Mouse (Mus musculus) MEL (cell line): ENCODE measurements around the gene Gucy1b1. TPM values are rescaled to one million over a fixed set of nuclear protein-coding genes. Genes with fewer than 3 reads are reported as not detected.

Source experiments
- DNase-seq: peaks from one replicate; pipeline ENCODE4 v3.0.0; 2011; ENCODE audit warnings: low read depth, low spot score
- H3K27ac ChIP-seq: 2 replicates; pipeline ENCODE4 v1.5.1; 2012; ENCODE audit warnings: low read depth, mild to moderate bottlenecking, control low read depth, low read length, moderate library complexity; ENCODE audit not compliant: control insufficient read depth
- H3K27me3 ChIP-seq, 2 experiments: fragments of 150-350 bp in 1 of 2; sonication (generic) in 1 of 2; 2 replicates each; pipeline ENCODE4 v1.6.1; 2012; ENCODE audit warnings: low read length in 2 of 2, mild to moderate bottlenecking in 2 of 2, improper control_type of control experiment in 1 of 2, moderate library complexity in 1 of 2; ENCODE audit not compliant: insufficient read depth in 2 of 2, control insufficient read depth in 1 of 2
- H3K36me3 ChIP-seq, 2 experiments: 2 replicates each; pipeline ENCODE4 v1.6.1; 2012 to 2014; ENCODE audit warnings: low read length in 2 of 2, improper control_type of control experiment in 1 of 2, inconsistent platforms in 1 of 2, mild to moderate bottlenecking in 1 of 2; ENCODE audit not compliant: insufficient read depth in 2 of 2, control insufficient read depth in 1 of 2
- H3K4me1 ChIP-seq, 2 experiments: fragments of 150-350 bp in 1 of 2; sonication (generic) in 1 of 2; 2 replicates each; pipeline ENCODE4 v1.6.1; 2012; ENCODE audit warnings: low read length in 2 of 2, improper control_type of control experiment in 1 of 2, mild to moderate bottlenecking in 1 of 2; ENCODE audit not compliant: insufficient read depth in 2 of 2, control insufficient read depth in 1 of 2
- H3K4me3 ChIP-seq, 2 experiments: fragments of 150-350 bp in 1 of 2; sonication (generic) in 1 of 2; 2 replicates each; pipeline ENCODE4 v1.5.1; 2012; ENCODE audit warnings: low read depth in 2 of 2, low read length in 2 of 2, mild to moderate bottlenecking in 2 of 2, moderate library complexity in 2 of 2, control low read depth in 1 of 2, improper control_type of control experiment in 1 of 2; ENCODE audit not compliant: control insufficient read depth in 1 of 2, insufficient read depth in 1 of 2
- H3K79me2 ChIP-seq: 2 replicates; pipeline ENCODE4 v1.6.1; 2012; ENCODE audit warnings: mild to moderate bottlenecking, low read length, moderate library complexity; ENCODE audit not compliant: control insufficient read depth, poor library complexity, insufficient read depth
- H3K9ac ChIP-seq: 2 replicates; pipeline ENCODE4 v1.6.1; 2012; ENCODE audit warnings: low read depth, mild to moderate bottlenecking, control low read depth, low read length, moderate library complexity; ENCODE audit not compliant: control insufficient read depth, poor library complexity, severe bottlenecking
- H3K9me3 ChIP-seq: fragments of 150-350 bp; sonication (generic); replicated peaks from 2 replicates; pipeline ENCODE4 v1.6.1; 2012; ENCODE audit warnings: mild to moderate bottlenecking, low read length, improper control_type of control experiment, moderate library complexity; ENCODE audit not compliant: insufficient read depth
- BHLHE40 ChIP-seq: IDR thresholded peaks from 2 replicates; pipeline ENCODE4 v1.6.1; 2012; ENCODE audit warnings: low read depth, mild to moderate bottlenecking, inconsistent platforms, low read length, improper control_type of control experiment, borderline replicate concordance
- ELF1 ChIP-seq: IDR thresholded peaks from 2 replicates; pipeline ENCODE4 v1.6.1; 2014; ENCODE audit warnings: low read depth, mild to moderate bottlenecking, inconsistent platforms, low read length, improper control_type of control experiment, moderate library complexity
- EP300 ChIP-seq, 2 experiments: IDR thresholded peaks; 2 replicates each; pipeline ENCODE4 v1.6.1; 2011; ENCODE audit warnings: improper control_type of control experiment in 2 of 2, low read length in 2 of 2, low read depth in 1 of 2, mild to moderate bottlenecking in 1 of 2
- ETS1 ChIP-seq: IDR thresholded peaks from 2 replicates; pipeline ENCODE4 v1.6.1; 2012; ENCODE audit warnings: low read depth, mild to moderate bottlenecking, inconsistent platforms, low read length, improper control_type of control experiment, moderate library complexity
- GATA1 ChIP-seq: IDR thresholded peaks from 2 replicates; pipeline ENCODE4 v1.6.1; 2011; ENCODE audit warnings: low read depth, low read length, improper control_type of control experiment
- HCFC1 ChIP-seq: IDR thresholded peaks from 2 replicates; pipeline ENCODE4 v1.6.1; 2012; ENCODE audit warnings: low read depth, mild to moderate bottlenecking, inconsistent platforms, low read length, improper control_type of control experiment, moderate library complexity
- MAX ChIP-seq: IDR thresholded peaks from 2 replicates; pipeline ENCODE4 v1.6.1; 2011; ENCODE audit warnings: low read length, improper control_type of control experiment
- MEF2A ChIP-seq: IDR thresholded peaks from 2 replicates; pipeline ENCODE4 v1.6.1; 2014; ENCODE audit warnings: low read depth, mild to moderate bottlenecking, inconsistent platforms, low read length, improper control_type of control experiment; ENCODE audit not compliant: poor library complexity, insufficient replicate concordance, severe bottlenecking; ENCODE audit errors: extremely low read depth
- MYB ChIP-seq: IDR thresholded peaks from 2 replicates; pipeline ENCODE4 v1.6.1; 2011; ENCODE audit warnings: mild to moderate bottlenecking, low read depth, low read length, improper control_type of control experiment
- MYC ChIP-seq: IDR thresholded peaks from 2 replicates; pipeline ENCODE4 v1.6.1; 2011; ENCODE audit warnings: low read depth, mild to moderate bottlenecking, low read length, improper control_type of control experiment, moderate library complexity
- NELFE ChIP-seq: IDR thresholded peaks from 2 replicates; pipeline ENCODE4 v1.6.1; 2011; ENCODE audit warnings: low read depth, low read length, improper control_type of control experiment
- POLR2AphosphoS2 ChIP-seq: IDR thresholded peaks from 2 replicates; pipeline ENCODE4 v1.6.1; 2011; ENCODE audit warnings: low read length, improper control_type of control experiment
- SIN3A ChIP-seq: IDR thresholded peaks from 2 replicates; pipeline ENCODE4 v1.6.1; 2012; ENCODE audit warnings: low read length, improper control_type of control experiment, inconsistent platforms
- TCF12 ChIP-seq: IDR thresholded peaks from 2 replicates; pipeline ENCODE4 v1.6.1; 2014; ENCODE audit warnings: low read depth, mild to moderate bottlenecking, inconsistent platforms, low read length, improper control_type of control experiment, moderate library complexity
- UBTF ChIP-seq: IDR thresholded peaks from 2 replicates; pipeline ENCODE4 v1.6.1; 2012; ENCODE audit warnings: low read depth, mild to moderate bottlenecking, inconsistent platforms, low read length, improper control_type of control experiment, moderate library complexity, borderline replicate concordance; ENCODE audit not compliant: insufficient read depth
- USF1 ChIP-seq: IDR thresholded peaks from 2 replicates; pipeline ENCODE4 v1.6.1; 2014; ENCODE audit warnings: low read depth, mild to moderate bottlenecking, inconsistent platforms, low read length, improper control_type of control experiment, moderate library complexity
- ZKSCAN1 ChIP-seq: IDR thresholded peaks from 2 replicates; pipeline ENCODE4 v1.6.1; 2012; ENCODE audit warnings: low read depth, mild to moderate bottlenecking, inconsistent platforms, low read length, improper control_type of control experiment, moderate library complexity
- ZMIZ1 ChIP-seq: IDR thresholded peaks from 2 replicates; pipeline ENCODE4 v1.6.1; 2012; ENCODE audit warnings: low read depth, mild to moderate bottlenecking, inconsistent platforms, low read length, improper control_type of control experiment, moderate library complexity
- polyA plus RNA-seq, 2 experiments: library from polyadenylated mRNA; stranded (reverse) in 1 of 2; unstranded in 1 of 2; fragments of >175 nt in 1 of 2; fragments of >200 nt in 1 of 2; gene quantifications; 2 replicates each; pipeline versions ENCODE4 v1.2.1 to v1.2.4; 2012; ENCODE audit warnings: low replicate concordance in 2 of 2, low read depth in 1 of 2; ENCODE audit not compliant: insufficient read length in 2 of 2, insufficient read depth in 1 of 2, missing spikeins in 1 of 2
- total RNA-seq: library from RNA; depleted of rRNA; stranded (reverse); fragments of 300-350 nt; gene quantifications from 2 replicates; pipeline ENCODE4 v1.2.3, GENCODE M21; 2012

Gucy1b1 gene
- total and polyA plus RNA-seq, 3 experiments, result not detected

- H3K9me3 ChIP-seq, result no peaks in the 10 kb centered on the region
- H3K4me1 ChIP-seq, result no peaks in the 10 kb centered on the region
- DNase-seq, result no peak
- TF ChIP-seq MAX (no peak), UBTF (no peak), USF1 (no peak), ZMIZ1 (no peak), SIN3A (no peak), TCF12 (no peak), HCFC1 (no peak), GATA1 (no peak), MEF2A (no peak)
- no peak overlapping the region for H3K27ac ChIP-seq
- no peaks in the 10 kb centered on the region for H3K36me3 ChIP-seq
- no peak overlapping the region for H3K9ac ChIP-seq
- H3K4me3 ChIP-seq, result no peak overlapping the region
- no peaks in the 10 kb centered on the region for H3K79me2 ChIP-seq
- H3K27me3 ChIP-seq, result no peaks in the 10 kb centered on the region
Measured at GRCm38 (mm10) chr3:82112439-82112838, 38.0 kb upstream of the Gucy1b1 start.

- Histone ChIP-seq H3K27me3 (no peaks in the 10 kb centered on the region), H3K4me3 (no peak overlapping the region), H3K27ac (no peak overlapping the region), H3K9ac (no peak overlapping the region), H3K9me3 (no peaks in the 10 kb centered on the region), H3K79me2 (no peaks in the 10 kb centered on the region), H3K36me3 (no peaks in the 10 kb centered on the region), H3K4me1 (no peaks in the 10 kb centered on the region)
- TF ChIP-seq MYB, result no peak
- no peak for TF ChIP-seq UBTF
- TF ChIP-seq NELFE, result no peak
- TF ChIP-seq ELF1, result no peak
- TF ChIP-seq EP300 (IDR thresholded peaks at IDR 0.05; ENCODE audit: low read depth in 1 of 2, low read length in 2 of 2), result no peak
- TF ChIP-seq POLR2AphosphoS2, result no peak
- no peak for TF ChIP-seq ZKSCAN1
- TF ChIP-seq ETS1, result no peak
- no peak for TF ChIP-seq BHLHE40
- TF ChIP-seq MYC, result no peak
- no peak for DNase-seq
Measured at GRCm38 (mm10) chr3:82111986-82112385, 37.5 kb upstream of the Gucy1b1 start.
